Mouse (Mus musculus): Measurements from ENCODE around the gene Ppm1a.
"Not testable (repeated sequence)": the region's sequence is repeated elsewhere in the genome, so short reads cannot be mapped to it uniquely, and the experiment has no call there.

The Ppm1a gene

DNA sequence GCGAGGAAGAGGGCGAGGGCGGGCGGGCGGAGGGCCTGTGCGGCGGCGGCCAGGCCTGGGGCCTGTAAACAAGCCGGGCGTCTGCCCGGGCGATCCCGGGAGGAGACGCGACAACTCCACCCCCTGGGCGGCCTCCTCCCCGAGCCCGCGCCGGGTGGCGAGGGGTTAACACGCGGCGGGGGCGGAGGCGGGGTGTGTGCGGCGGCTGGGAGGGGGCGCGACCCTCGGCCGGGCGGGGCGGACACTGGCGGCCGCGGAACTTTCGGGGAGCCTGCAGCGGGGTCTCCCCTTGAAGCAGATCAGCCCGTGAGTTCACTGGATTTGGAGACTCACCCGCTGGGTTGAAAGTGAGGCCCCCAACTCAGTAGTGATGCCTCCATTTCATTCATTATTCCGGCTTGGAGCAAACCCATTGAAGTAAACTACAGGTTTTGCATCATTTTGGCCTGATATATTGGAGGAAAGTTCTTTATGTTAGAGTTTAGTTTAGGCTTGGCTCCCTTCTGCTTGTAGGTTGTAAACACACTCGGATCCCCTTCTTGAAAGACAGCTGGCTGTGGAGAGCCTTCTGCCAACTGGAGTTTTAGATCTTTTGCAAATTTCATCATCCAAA, 4.5 kb downstream of the Ppm1a start:
- DNase-seq (ENCODE audit: low read depth, low spot score) = no peak

DNA sequence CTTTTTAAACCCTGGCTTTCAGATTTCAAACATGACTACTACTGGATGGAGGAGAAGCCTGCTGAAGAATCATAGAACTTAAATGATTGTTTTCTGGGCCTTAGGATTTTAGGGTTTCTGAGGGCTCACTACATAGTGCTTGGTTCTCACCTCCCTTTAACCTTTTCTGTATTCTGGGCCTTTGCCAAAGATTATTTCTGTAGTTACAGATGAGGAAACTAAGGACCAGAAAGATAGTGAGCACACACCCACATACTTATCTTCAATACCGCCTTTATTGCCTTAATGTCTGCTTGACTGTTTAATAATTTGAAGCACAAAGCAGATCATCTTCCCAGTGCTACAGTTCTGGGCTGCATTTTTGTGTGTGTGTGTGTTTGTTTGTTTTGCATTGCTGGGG, 5.2 kb downstream of the Ppm1a start:
- no peak for DNase-seq (ENCODE audit: low read depth, low spot score)

DNA sequence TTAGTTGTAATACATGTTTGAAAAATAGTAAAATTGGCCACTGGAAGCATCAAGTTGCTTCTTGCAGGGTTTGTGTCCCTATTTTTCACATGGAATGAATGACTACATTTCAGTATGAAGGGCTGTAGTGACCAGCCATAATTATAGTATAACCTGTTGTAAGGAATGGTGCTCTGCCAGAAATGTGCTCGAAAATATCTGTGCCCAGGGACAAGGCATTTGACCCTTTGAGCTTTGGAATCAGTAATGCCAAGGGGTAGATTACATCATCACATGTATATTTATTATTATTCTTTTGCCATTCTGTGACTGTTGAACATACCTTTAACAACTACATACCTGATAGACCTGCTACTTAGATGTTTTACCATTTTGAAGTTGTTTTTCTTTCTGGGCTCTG, 5.9 kb downstream of the Ppm1a start:
- DNase-seq (ENCODE audit: low read depth, low spot score) = no peak

DNA sequence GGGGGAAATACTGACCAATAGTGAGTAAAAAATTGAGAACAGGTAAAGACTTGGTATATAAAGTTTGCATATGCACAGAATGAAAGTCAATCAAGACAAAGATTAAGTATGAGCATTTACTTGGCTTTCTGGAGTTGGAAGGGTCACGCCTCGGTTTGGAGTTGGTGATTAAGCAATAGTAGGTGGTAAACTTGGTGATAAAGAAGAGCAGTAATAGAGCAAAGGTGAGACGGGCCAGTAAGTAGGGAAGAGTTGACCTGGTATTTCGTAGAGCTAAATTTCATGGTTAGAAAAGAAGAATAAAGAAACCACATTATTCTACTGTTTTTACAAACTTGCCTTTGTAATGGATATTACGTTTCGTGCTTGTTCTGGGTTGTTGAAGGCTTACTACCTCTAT, 10.6 kb downstream of the Ppm1a start:
- no peak for DNase-seq (ENCODE audit: low read depth, low spot score)

DNA sequence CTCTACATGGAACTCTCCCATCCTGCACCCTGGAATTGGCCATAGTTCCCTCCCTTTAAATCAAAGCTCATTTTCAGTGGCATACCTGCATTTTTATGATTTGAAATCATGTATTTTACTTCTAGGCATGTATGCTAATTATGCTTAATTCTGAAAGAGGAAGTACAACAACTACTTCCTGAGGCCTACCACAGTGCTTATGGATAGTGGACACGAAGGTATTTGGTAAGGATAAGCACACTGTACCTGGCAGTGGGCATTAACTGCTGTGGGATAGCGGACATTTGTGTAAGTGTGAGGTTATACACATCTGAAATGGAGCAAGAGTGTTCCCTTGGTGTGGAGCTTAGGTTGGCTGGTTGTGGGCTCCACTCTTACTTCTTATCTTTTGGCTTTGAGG, 11.0 kb downstream of the Ppm1a start:
- DNase-seq (ENCODE audit: low read depth, low spot score) = no peak

DNA sequence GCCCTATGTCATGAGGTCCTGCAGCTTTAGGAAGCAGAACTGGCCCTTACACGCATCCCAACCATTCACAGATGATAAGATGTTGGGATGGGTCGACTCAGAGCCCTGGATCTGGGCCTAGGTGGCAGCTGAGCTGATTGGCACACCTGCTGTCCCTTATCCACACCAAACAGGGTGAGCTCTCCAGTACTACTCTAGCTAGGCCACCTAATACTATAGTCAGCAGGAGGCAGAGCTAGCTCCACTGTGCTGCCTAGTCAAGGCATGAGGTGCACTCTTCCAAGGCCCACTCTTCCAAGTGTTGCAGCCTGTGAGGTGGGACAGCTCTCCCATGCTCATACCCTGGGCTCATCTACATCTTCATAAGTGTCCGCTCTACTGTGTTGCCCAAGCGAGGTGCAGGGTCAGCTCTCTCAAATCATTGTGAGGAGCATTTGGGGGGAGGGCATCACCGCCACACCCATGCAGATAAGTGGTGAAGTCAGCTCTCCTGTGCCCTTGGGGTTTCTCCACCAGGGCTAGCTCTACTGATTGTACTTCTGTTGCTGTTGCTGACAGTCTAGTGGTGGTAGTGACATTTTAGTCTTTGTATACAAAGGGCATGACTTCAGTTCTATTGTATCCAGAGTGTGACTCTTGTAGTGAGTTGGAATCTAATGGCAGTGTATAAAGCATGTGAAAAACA, 12.4 kb downstream of the Ppm1a start:
- DNase-seq (ENCODE audit: low read depth, low spot score) = no peak

DNA sequence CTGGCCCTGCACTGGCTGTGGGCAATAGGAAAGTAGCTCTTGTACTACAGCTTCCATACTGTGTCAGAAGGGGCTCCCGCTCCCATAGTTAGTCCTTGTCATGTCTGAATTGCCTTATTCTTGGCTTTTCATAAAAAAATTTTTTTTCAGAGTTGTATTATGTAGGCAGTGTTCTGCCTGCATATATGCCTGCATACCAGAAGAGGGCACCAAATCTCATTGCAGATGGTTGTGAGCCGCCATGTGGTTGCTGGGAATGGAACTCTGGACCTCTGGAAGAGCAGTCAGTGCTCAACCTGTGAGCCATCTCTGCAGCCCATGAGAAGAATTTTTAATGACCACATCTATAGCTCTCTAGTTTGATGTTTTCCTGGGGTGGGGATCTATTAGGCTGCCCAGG, 13.9 kb downstream of the Ppm1a start:
- no peak for DNase-seq (ENCODE audit: low read depth, low spot score)

DNA sequence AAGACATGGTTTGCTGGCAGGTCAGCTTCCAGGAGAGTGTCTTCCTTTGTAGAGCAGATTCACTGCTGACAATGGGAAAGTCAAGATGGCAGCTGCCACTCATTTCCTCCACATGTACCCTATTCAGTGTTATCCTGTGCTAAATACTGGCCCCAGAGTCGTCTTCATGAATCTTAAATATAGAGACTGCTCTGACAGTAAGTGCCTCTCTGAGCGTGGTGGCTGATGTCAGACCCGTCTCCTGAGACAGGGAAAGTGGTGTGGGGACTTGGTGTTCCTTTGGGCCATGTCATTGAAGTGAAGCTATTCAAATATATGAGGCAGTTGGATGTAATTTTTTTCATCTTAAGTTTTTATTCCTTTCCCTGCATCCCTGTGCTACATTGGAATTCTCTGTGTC, 14.5 kb downstream of the Ppm1a start:
- no peak for DNase-seq (ENCODE audit: low read depth, low spot score)

DNA sequence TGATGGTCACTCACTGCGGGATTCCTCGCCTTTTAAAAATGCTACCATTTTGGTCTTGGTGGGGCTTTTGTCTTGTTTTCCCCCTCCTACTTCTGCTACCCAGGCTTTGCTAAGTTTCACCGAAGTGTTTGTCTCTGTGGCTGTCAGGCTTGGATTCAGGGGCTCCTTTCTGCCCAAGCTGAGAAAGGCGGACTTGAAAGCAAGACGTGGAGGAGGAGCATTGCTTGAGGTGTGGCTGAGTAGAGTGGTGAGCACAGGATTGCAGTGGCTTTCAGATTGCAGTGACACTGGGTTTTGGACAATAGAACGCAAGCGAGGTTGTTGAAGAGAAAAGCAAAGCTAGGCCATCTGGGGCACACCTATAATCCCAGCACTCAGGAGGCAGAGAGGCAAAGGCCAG, 16.7 kb downstream of the Ppm1a start:
- DNase-seq (ENCODE audit: low read depth, low spot score) = no peak

DNA sequence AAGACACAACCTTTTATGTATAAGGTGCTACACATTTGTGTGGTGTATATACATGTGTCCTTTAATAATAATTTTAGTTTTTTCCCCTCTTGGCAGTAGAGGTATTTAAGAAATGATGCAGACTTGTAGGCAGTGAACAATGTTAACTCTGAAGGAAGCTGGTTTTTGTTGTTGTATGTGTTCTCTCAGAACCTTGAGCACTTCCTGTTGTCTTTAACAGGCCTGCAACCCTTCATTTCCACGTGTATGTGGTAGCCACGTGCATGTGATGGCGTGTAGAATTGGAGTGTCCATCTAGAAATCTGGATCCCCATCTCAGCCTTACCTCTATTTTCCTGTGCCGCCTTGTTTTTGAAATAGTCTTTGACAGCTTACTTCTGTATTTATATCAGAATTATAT, 20.0 kb downstream of the Ppm1a start:
- no peak for DNase-seq (ENCODE audit: low read depth, low spot score)

DNA sequence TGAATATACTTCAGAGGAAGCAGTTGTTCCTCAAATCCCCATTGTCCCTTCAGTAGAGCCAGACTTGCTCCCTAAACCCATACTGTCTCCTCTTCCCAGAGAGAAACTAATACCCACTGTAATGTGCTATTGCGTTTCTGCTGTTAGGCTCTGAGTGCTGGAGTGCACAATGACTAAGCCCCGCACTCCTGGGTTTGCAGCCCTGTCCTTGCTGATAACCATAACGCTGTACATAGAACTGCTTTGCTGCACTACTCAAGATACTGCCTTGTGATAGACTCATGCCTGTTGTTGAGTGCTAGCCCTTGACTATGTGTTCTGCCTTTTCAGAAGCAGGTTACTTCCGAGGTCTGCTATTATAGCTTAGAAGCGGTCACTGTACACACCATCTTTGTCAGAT, 22.9 kb downstream of the Ppm1a start:
- DNase-seq (ENCODE audit: low read depth, low spot score) = no peak

DNA sequence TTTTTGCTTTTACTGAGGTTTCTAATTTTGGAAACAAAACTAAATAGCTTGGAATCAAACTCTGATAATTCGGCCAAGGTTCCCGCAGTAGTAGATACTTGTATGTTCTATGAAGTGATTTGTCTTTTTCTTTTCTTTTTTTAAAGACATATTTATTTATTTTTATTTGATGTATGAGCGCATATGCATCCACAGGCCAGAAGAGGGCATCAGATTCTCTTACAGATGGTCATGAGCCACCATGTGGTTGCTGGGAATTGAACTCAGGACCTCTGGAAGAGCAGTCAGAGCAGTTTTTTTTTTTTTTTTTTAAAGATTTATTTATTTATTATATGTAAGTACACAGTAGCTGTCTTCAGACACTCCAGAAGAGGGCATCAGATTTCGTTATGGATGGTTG, 25.5 kb downstream of the Ppm1a start:
- DNase-seq (ENCODE audit: low read depth, low spot score) = not testable (repeated sequence)

DNA sequence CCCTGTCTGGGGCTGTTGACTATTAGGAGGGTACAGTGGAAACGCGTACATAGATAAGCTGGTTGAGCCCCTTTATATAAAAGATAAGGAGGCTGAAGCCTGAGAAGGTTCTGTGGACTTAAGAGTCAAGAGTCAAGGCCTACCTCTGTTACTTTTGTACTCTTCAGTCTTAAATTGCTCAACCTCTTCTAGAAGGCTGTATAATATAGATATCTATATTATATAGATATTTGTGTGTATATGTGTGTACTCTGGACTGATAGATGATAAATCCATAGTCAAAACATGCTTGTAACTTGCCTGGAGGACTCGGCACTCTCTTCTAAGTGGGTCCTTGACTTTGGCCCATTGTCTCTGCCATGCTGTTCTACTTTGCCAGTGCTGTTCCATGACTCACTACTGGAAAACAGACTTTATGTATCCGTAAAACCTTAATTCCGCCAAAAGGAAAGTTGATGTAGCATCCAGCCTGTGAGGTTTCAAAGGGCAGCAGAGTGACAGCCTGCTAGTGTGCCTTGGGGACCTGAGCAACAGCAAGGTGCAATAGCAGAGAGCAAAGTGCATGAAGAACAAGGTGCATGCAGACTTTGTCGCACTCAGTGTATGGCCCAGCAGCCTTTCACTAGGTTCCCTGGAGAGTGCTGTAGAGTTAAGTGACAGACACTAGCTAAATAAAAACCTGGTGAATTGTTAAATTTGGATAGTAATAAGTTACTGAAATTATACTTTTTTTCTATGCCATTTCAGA, 28.1 kb downstream of the Ppm1a start:
- no peak for DNase-seq (ENCODE audit: low read depth, low spot score)

DNA sequence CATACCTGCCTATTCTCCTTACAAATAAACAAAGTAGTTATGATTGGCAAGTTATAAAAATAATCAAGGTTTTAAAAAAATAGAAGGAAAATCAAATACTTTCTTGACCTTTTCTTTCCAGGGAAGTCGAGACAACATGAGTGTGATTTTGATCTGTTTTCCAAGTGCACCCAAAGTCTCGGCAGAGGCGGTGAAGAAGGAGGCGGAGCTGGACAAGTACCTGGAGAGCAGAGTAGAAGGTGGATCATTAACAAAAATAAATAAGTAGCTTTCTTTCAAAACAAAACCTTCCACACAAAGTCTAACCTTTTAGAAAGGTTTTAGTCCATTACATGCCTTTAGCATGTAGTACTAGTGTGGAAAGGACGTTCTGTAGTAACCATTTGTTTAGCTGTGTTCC, 29.3 kb downstream of the Ppm1a start:
- DNase-seq (ENCODE audit: low read depth, low spot score) = no peak

DNA sequence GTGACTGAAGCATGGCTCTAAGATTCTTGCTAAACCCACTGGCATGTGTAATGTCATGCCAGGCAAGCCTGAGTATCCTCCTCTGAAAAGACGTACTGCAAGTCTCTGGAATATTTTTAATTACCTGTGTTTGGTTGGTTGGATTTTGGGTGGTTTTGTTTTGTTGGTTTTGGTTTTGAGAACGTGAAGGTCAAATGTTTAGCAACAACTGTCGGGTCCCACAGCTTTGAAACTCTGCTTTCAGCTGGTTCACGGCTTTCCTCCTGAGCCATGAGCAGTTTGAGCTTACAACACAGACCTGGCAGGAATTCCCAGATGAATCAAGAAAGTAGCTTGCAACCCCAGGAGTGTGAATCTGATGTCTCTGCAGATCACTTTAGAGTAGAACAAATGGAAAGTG, 29.7 kb downstream of the Ppm1a start:
- no peak for DNase-seq (ENCODE audit: low read depth, low spot score)

DNA sequence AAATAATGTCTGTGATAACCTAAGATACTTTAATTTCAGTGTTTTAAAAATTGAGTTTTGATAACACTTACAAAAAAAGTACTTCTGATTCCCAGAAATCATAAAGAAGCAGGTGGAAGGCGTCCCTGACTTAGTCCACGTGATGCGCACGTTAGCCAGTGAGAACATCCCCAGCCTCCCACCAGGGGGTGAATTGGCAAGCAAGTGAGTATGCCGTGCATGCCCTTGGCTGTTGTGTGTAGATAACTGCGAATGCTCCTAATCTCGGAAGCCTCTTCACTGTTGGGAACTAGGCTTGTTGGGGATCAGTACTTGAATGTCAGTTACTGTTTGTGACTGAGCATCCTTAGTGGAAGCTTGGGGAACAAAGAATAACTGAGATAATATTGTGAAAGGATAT, 33.3 kb downstream of the Ppm1a start:
- DNase-seq (ENCODE audit: low read depth, low spot score) = no peak

DNA sequence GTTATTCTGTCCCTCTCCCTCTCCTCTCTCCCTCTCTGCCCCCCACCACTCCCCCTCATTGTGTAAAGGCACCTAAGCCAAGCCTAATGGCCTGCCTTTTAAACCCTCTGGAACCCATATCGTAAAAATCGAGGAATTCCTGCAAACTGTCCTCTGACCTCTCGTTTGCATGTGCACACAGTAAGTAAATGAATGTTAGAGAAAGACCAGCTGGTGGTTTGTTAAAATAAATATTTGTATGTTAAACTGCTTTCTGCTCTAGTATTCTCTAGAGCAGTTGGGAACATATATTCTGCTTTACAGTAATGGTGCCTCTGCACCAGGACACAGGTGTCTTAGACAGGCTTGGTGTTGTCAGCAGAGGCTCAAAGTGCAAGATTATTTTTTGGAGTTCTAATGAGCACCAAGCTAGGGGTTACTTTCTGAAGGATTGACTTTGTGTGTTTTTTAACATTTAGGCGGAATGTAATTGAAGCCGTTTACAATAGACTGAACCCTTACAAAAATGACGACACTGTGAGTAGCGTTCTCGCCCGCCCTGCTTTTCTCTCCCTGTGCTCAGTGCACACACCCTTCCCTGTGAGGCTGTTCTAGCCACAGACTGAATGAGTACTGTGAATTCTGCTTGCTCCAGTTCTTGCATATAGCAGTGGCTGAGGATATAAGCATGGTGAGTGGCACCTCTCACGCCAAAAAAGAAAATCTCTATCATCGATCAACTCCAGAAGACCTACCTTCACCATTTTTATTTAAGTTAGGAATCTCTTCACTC, 35.3 kb downstream of the Ppm1a start:
- DNase-seq (ENCODE audit: low read depth, low spot score) = no peak

DNA sequence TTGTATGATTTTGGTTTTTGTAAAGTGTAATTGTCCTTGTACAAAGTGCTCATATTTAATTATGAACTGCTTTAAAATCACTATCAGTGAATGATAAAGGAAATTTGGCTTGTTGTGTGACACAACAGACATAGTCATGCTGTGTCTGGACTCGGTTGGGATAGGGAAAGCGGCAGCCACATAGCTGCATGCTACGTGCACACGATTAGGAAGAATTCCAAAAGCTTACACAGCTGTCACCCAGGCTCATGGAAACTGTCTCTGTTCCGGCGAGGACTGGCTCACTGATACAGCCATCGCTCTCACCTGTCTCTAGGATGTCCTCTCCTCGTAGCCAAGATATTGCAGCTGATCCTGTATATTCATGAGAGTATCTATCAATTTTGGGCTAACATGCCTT, 36.7 kb downstream of the Ppm1a start:
- DNase-seq (ENCODE audit: low read depth, low spot score) = no peak

DNA sequence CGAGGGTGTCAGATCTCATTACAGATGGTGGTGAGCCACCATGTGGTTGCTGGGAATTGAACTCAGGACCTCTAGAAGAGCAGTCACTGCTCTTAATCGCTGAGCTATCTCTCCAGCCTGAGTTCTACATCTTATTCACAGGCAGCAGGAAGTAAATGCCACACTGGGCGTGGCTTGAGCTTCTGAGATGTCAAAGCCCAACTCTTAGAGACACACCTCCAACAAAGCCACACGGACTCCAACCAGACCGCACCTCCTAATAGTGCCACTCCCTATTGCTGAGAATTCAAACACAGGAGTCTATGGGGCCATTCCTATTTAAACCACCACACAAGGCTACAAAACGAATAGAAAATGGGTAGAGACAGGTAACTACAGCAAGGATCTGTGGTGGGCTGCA, 52.5 kb downstream of the Ppm1a start:
- DNase-seq (ENCODE audit: low read depth, low spot score) = peak; percentile 54

DNA sequence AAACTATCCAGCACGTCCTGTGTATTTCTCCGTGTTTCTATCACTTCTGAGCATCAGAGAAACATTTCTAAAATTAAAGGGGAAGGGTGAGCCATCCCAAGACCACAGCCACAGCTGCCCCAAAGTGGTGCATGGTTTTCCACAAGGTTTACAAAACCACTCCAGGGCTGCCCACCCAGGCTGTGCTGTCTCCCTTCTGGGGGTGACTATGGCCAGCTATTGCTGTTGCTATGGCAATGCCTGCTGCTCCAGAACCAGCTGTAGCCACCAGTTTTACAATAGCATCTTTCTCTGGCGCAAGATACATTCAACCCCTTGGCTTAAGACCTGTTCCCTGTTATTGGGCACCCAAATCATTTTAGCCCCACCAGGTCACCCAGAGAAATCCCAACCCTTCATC, 54.3 kb downstream of the Ppm1a start:
- no peak for DNase-seq (ENCODE audit: low read depth, low spot score)

DNA sequence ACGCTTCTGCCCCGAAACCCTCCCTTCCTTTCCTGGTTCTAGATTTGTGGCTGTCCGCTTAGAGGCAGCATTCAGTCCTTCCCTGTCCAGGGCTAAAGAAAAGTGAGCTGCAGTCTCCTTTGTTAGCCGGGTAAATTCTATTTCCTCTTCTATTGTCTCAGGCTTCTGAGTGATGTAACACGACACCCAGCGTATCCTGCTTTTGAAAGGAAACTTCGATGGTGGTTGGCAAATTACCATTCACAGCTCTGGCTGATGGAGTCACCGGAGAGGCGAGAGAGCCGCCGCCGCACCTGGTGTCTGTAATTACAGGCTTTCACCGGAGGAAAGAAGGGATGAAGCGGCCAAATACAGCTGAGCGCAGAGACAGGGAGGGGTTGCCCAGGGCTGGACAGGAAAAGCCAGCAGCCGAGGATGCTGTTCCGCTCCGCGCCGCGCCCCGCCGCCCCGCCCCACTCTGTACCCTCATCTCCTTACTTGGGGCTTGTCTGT, 63.7 kb downstream of the Ppm1a start:
- peak; percentile 53 for DNase-seq (ENCODE audit: low read depth, low spot score)

DNA sequence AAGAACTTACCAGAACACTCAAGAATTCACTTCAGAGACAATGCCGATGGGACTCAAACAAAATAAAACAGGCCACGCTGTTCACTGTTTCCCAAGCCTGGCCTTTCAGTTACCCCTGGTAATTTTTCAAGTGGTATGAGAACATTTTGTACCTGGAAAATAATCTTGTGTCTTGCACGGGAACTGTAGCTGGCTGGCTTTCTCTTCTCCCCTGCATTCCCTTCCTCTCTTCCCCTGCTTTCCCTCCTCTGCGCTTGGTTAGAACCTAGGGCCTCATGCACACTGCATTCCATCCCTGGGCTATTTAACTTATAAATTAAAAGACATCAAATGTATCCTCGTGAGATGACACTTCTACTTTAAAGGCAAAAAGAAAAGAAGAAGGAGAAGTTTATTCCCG, 64.3 kb downstream of the Ppm1a start:
- DNase-seq (ENCODE audit: low read depth, low spot score) = no peak

Measured in WW6 (cell line).